Comparison of ENCODE assay signal across 9 mouse cellular contexts in the genomic region with DNA sequence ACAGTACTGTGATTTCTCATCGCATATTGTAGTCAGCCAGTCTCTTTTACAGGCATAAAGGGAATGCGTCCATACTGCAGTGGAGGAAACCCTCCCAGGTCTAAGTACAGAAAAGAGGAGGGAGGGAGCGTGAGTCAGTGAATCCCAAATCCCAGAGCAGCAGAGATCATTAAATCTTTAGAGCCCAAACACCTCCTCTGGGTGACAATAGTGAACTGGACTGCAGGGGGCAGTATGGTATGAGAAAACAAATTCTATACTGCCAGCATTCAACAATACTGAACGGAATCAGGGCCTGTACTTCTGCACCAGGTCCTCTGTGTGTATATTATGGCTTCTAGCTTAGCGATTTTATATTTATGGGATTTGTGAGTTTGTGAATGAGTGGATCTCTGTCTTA.
DNase-seq lines count a peak whose midpoint lies in the region; ATAC-seq lines count a peak whose summit lies in the region.
"Had no signal": no experiment of that assay in that cellular context is flagged by ENCODE, and none has a peak within 500 bp of the region (broad histone marks: within the 10 kb centered on the region; RNA-seq: fewer than 3 reads in every experiment).

No protein-coding gene starts in this region.

- H3K4me3 ChIP-seq in midbrain, embryonic 14.5 days (replicated peaks; ENCODE audit: low read depth, low read length): no peak overlapping the region
- H3K4me3 ChIP-seq: liver, embryonic 15.5 days had no signal

- no peaks in the 10 kb centered on the region for H3K9me3 ChIP-seq in midbrain, embryonic 14.5 days (ENCODE audit: control insufficient read depth, low read length)
- H3K9me3 ChIP-seq: liver, embryonic 15.5 days had no signal

- no peaks in the 10 kb centered on the region for H3K4me1 ChIP-seq in midbrain, embryonic 14.5 days (ENCODE audit: control insufficient read depth, insufficient read depth, low read length)
- H3K4me1 ChIP-seq: liver, embryonic 15.5 days had no signal

- no peak overlapping the region for H3K27ac ChIP-seq in midbrain, embryonic 14.5 days (replicated peaks; ENCODE audit: low read depth, low read length)
- H3K27ac ChIP-seq: liver, embryonic 15.5 days had no signal

- DNase-seq in adrenal gland, adult 18-20 months (ENCODE audit: low spot score in 2 of 2): peak; percentile 12 to 20
- DNase-seq in adrenal gland, adult 8-10 months: no peak
- peak; percentile 81 for DNase-seq in 3T3-L1 (ENCODE audit: low read depth, low spot score)
- peak; percentile 19 for DNase-seq in cerebellum, adult 9-10 months
- DNase-seq in frontal cortex, postnatal 14 days (ENCODE audit: low spot score in 2 of 2): peak; percentile 3 to 21
- DNase-seq in layer of hippocampus, adult 9-10 months (ENCODE audit: low spot score): peak; percentile 51
- DNase-seq in midbrain, embryonic 14.5 days: peak; percentile 77

- no peaks in the 10 kb centered on the region for H3K36me3 ChIP-seq in midbrain, embryonic 14.5 days (ENCODE audit: control insufficient read depth, insufficient read depth, low read length)
- H3K36me3 ChIP-seq: liver, embryonic 15.5 days had no signal

- H3K27me3 ChIP-seq in midbrain, embryonic 14.5 days (ENCODE audit: control insufficient read depth, insufficient read depth, low read length): peaks cover 1% of the 10 kb centered on the region

- peak; percentile 40; the same call in 1 of the 2 replicates for ATAC-seq in midbrain, embryonic 14.5 days (ENCODE audit: low FRiP score, low TSS enrichment)
- no peak for ATAC-seq in inflammation-experienced regulatory T-cells, adult 6 months

- H3K4me2 ChIP-seq in midbrain, embryonic 14.5 days (ENCODE audit: low read length): no peak overlapping the region
- H3K4me2 ChIP-seq: liver, embryonic 15.5 days had no signal

- H3K9ac ChIP-seq in midbrain, embryonic 14.5 days (replicated peaks; ENCODE audit: low read length): no peak overlapping the region
- H3K9ac ChIP-seq: liver, embryonic 15.5 days had no signal

- WGBS in midbrain, embryonic 14.5 days: 39% methylated on average over 5 of the region's 5 CpGs
